Mouse (Mus musculus): Measurements from ENCODE around the gene Atrip. TPM values are rescaled to one million over a fixed set of nuclear protein-coding genes. Genes with fewer than 3 reads are reported as not detected.

Gene Atrip
- polyA plus RNA-seq, 1 experiment from 2014 or later: 32.8 TPM

DNA sequence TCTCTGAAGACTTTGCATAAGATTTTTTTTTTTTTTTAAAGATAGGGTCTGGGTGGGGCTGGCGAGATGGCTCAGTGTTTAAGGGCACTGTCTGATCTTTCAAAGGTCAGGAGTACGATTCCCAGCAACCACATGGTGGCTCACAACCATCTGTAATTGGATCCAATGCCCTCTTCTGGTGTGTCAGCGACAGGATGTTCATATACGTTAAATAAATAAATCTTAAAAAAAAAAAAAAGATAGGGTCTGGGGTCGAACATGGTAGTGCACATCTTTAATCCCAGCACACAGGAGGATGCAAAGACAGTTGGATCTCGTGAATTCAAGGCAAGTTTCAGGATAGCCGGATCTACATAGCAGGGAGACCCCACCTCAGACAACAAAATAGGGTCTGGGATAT, 24.6 kb downstream of the Atrip start:
- no peak overlapping the region for H3K4me2 ChIP-seq

DNA sequence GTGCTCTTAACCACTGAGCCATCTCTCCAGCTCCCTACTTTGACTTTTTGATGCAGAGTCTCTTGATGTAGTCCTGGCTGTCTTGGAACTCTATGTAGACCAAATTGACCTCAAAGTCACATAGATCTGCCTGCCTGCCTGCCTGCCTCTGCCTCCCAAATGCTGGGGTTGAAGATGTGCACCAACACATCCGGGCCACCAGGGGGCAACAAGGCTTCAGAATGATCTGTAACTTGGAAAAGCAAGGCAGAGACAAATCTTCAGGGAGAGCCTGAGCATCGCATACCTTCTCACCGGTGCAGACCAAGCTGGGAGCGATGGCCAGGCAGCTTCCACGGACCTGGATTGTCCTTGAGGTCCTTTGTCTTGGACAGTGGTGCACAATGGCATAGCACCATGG, 27.6 kb downstream of the Atrip start:
- WGBS: 41% methylated on average over 5 of the region's 5 CpGs
- ATAC-seq (ENCODE audit: low FRiP score): no peak
- no peaks in the 10 kb centered on the region for H3K4me1 ChIP-seq
- H3K27me3 ChIP-seq (replicated peaks): no peaks in the 10 kb centered on the region
- no peak overlapping the region for H3K4me2 ChIP-seq
- H3K36me3 ChIP-seq: no peaks in the 10 kb centered on the region
- no peak overlapping the region for H3K4me3 ChIP-seq (replicated peaks)
- H3K9ac ChIP-seq (replicated peaks): no peak overlapping the region
- no peaks in the 10 kb centered on the region for H3K9me3 ChIP-seq (replicated peaks)
- no peak overlapping the region for H3K27ac ChIP-seq (replicated peaks)

More for the DNA sequence above, 24.6 kb downstream of the Atrip start:
- H3K4me1 ChIP-seq: peaks cover under 1% of the 10 kb centered on the region; the same call in 1 of the 2 replicates
- no peak overlapping the region for H3K4me3 ChIP-seq (replicated peaks)
- H3K36me3 ChIP-seq: no peaks in the 10 kb centered on the region
- ATAC-seq (ENCODE audit: low FRiP score): no peak
- H3K27me3 ChIP-seq (replicated peaks): no peaks in the 10 kb centered on the region
- H3K9me3 ChIP-seq (replicated peaks): no peaks in the 10 kb centered on the region
- no peak overlapping the region for H3K9ac ChIP-seq (replicated peaks)
- H3K27ac ChIP-seq (replicated peaks): no peak overlapping the region
- WGBS: 86% methylated on average over 7 of the region's 7 CpGs

DNA sequence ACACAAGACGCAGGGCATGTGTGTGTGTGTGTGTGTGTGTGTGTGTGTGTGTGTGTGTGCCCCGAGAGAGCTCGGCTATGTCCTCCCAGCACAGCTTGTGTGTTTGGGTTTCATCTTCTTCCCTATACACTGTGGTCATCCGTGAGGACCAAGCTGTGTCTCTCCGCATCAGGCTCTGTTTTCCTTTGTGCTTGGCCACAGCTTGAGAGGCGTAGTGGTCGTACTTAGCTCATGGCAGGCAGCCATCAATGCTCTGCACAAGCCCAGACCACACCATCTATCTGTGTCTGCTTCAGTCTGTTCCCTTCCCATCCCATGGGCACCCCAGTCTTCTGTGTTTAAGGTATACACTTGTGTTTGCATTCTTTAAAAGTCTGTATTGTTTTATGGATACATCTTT, 32.6 kb downstream of the Atrip start:
- Histone ChIP-seq H3K4me1 (peaks cover 24% of the 10 kb centered on the region), H3K27me3 (replicated peaks) (no peaks in the 10 kb centered on the region), H3K9ac (replicated peaks) (no peak overlapping the region), H3K27ac (replicated peaks) (no peak overlapping the region), H3K4me2 (no peak overlapping the region), H3K9me3 (replicated peaks) (no peaks in the 10 kb centered on the region), H3K36me3 (no peaks in the 10 kb centered on the region), H3K4me3 (replicated peaks) (no peak overlapping the region)
- ATAC-seq (ENCODE audit: low FRiP score): no peak
- WGBS: 81% methylated on average over 7 of the region's 7 CpGs

DNA sequence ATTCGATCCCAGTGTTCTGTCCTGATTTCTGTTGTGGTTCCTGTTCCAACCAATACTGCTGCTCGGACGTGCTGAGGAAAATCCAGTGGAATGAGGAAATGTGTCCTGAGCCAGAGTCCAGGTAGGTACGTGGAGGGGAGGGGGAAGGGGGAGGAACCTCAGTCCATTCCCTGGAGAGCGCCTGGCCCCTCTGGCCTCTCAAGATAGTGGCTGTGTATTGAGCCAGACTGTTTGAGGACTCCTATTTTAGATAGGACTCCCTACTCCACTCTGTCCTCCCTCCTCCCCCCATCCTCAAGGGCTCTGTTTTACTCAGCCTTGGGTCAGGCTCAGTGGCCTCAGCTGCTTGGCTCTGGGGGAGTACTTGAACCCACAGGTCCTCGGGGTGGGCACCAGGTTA, 33.0 kb downstream of the Atrip start:
- Histone ChIP-seq H3K27me3 (replicated peaks) (no peaks in the 10 kb centered on the region), H3K4me2 (no peak overlapping the region), H3K36me3 (no peaks in the 10 kb centered on the region), H3K9ac (replicated peaks) (no peak overlapping the region), H3K4me3 (replicated peaks) (no peak overlapping the region), H3K4me1 (peaks cover 24% of the 10 kb centered on the region), H3K9me3 (replicated peaks) (no peaks in the 10 kb centered on the region), H3K27ac (replicated peaks) (no peak overlapping the region)
- no peak; the same call in 1 of the 2 replicates for ATAC-seq (ENCODE audit: low FRiP score)
- WGBS: 80% methylated on average over 6 of the region's 6 CpGs

DNA sequence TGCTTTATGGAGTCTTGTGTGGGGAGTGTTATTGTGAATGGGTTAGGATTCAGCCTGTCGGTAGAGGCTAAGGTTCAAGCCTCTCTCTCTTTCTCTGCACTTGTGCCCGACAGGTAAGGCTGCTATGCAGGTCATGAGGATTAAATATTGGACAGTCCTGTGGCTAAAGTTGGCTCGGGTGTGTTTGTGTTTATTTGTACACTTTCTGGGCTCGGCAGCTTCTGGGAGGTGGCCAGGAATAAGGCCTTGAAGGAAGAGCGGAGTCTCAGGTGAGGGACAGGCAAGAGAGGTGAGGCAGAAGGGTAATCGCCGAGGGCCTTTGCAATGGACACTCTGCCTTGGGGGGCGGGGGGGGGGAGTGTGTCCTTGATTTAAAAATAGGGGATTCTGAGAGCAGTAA, 33.7 kb downstream of the Atrip start:
- H3K4me3 ChIP-seq (replicated peaks): no peak overlapping the region
- 87% methylated on average over 8 of the region's 8 CpGs for WGBS
- H3K4me2 ChIP-seq: no peak overlapping the region
- H3K9me3 ChIP-seq (replicated peaks): no peaks in the 10 kb centered on the region
- no peaks in the 10 kb centered on the region for H3K27me3 ChIP-seq (replicated peaks)
- no peak for ATAC-seq (ENCODE audit: low FRiP score)
- H3K9ac ChIP-seq (replicated peaks): no peak overlapping the region
- H3K27ac ChIP-seq (replicated peaks): no peak overlapping the region
- no peaks in the 10 kb centered on the region for H3K36me3 ChIP-seq
- peaks cover 24% of the 10 kb centered on the region for H3K4me1 ChIP-seq

DNA sequence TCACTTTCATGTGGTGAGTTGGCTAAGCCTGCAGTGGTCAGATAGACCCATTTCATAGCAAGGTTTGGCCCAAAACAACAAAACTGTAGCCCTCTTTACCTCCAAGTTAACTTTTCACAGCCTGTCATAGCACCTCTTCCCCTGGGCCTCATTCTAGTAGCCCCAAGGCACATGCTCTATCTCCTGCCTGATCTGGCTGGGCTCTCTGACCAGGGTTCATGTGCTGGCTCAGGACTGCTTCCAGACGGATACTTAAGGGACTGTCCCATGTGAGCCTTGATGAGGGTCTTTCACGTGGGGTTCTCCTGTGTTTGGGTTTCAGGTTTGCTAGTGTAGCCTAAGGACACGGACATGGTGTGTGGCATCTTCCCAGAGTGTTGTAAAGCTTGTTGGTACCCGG, 34.2 kb downstream of the Atrip start:
- Histone ChIP-seq H3K27ac (replicated peaks) (no peak overlapping the region), H3K9ac (replicated peaks) (no peak overlapping the region), H3K36me3 (no peaks in the 10 kb centered on the region), H3K4me1 (peaks cover 24% of the 10 kb centered on the region), H3K4me3 (replicated peaks) (no peak overlapping the region), H3K4me2 (peak overlapping the region; percentile 93; the same call in 1 of the 2 replicates), H3K9me3 (replicated peaks) (no peaks in the 10 kb centered on the region), H3K27me3 (replicated peaks) (no peaks in the 10 kb centered on the region)
- ATAC-seq (ENCODE audit: low FRiP score): no peak
- WGBS: 81% methylated on average over 4 of the region's 4 CpGs

DNA sequence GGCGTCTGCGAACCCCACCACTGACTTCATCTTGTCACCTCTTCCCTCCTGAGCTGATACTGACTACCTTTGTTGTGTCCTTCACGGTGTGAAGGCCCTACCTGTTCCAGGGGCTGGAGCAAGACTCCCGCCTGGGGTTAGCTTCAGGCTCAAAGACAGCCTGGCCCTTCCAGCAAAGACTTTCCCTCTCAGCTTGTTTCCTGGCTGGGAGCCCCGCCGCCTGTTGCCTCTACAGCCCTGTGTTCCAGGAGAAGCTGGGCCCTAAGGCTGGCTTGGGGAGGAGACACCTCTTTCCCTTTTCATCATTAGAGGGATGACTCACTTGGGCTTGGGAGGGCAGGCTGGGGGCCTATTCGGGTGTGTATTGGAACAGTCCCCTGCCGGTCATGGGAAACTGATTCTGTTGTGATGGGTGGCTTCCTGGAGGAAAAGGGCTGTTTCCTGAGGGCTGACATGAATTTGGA, 35.0 kb downstream of the Atrip start:
- WGBS: 19% methylated on average over 8 of the region's 8 CpGs
- Histone ChIP-seq H3K4me1 (peaks cover 24% of the 10 kb centered on the region), H3K27me3 (replicated peaks) (no peaks in the 10 kb centered on the region), H3K4me2 (peak overlapping the region; percentile 93), H3K4me3 (replicated peaks) (peak overlapping the region; percentile 59), H3K9me3 (replicated peaks) (no peaks in the 10 kb centered on the region), H3K9ac (replicated peaks) (peak overlapping the region; percentile 61), H3K36me3 (no peaks in the 10 kb centered on the region), H3K27ac (replicated peaks) (peak overlapping the region; percentile 43; the same call in 1 of the 2 replicates)
- ATAC-seq (ENCODE audit: low FRiP score): 0 out of 2 replicates have a peak, but pooled peaks have one; percentile 31

DNA sequence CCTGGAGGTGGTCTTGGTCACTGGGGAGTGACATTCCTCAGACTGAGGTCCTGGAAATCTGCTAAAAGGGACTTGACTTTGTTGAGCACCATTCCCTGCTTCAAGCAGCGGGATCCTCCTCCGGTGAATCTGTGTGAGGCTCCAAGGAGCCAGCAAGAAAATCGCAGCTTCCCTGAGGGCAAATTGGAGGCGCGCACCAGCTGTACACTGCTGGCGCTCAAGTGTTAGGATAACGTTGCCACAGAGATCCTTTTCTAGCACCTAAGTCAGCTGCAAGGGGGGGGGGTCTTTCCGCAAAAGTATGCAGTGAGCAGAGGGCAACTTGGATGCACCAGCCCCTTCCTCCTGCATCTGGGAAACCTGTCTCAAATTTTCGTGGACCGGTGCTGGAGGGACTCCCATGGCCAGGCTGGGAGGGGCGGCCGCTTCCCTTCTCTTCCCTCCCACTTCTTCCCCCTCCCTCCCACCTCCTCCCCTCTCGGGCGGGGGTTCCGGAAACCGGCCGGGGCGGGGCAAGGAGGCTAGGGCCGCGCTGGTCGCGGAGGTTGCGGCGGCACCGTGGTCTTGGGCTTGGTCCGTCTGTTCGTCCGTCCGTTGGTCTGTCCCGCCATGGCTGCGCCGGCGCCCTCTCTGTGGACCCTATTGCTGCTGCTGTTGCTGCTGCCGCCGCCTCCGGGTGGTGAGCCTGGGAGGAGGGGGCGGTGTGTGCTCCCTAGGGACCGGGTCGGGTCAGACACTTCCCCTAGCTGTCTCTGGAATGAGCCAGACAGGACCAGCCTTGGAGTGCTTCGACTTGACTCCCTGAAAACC, 35.6 kb downstream of the Atrip start, which contains the start of gene Shisa5:
Gene Shisa5, plus strand, starts transcription at position 480 of the 810 bp plus-strand sequence.
- ATAC-seq (ENCODE audit: low FRiP score): peak; percentile 80
- no peaks in the 10 kb centered on the region for H3K9me3 ChIP-seq (replicated peaks)
- under 1% methylated on average over 35 of the region's 40 CpGs for WGBS
- peak within 1 kb of the TSS; percentile 93 for H3K4me2 ChIP-seq
- H3K27me3 ChIP-seq (replicated peaks): no peaks in the 10 kb centered on the region
- H3K27ac ChIP-seq (replicated peaks): peak within 1 kb of the TSS; percentile 43; the same call in 1 of the 2 replicates
- H3K9ac ChIP-seq (replicated peaks): peak within 1 kb of the TSS; percentile 61
- H3K4me3 ChIP-seq (replicated peaks): peak within 1 kb of the TSS; percentile 59
- H3K36me3 ChIP-seq: no peaks in the 10 kb centered on the region
- H3K4me1 ChIP-seq: peaks cover 24% of the 10 kb centered on the region

DNA sequence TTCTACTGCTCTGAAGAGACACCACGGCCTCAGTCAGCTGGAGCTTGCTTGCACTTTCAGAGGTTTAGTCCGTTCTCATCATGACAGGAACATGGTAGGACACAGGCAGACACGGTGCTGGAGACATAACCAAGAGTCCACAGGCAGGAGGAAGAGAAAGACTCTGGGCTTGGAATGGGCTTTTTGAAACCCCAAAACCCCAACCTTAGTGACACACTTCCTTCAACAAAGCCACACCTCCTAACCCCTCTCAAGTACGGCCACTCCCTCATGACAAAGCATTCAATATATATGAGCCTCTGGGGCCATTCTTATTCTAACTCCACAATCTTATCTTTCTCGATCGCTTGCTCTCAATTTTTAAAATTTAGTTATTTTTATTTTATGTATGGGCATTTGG, 41.5 kb downstream of the Atrip start:
- ATAC-seq (ENCODE audit: low FRiP score): no peak
- no peaks in the 10 kb centered on the region for H3K9me3 ChIP-seq (replicated peaks)
- no peak overlapping the region for H3K9ac ChIP-seq (replicated peaks)
- peaks cover 10% of the 10 kb centered on the region for H3K36me3 ChIP-seq
- no peaks in the 10 kb centered on the region for H3K4me1 ChIP-seq
- H3K27me3 ChIP-seq (replicated peaks): no peaks in the 10 kb centered on the region
- H3K27ac ChIP-seq (replicated peaks): no peak overlapping the region
- H3K4me3 ChIP-seq (replicated peaks): no peak overlapping the region
- WGBS: 77% methylated on average over 6 of the region's 6 CpGs
- H3K4me2 ChIP-seq: no peak overlapping the region

DNA sequence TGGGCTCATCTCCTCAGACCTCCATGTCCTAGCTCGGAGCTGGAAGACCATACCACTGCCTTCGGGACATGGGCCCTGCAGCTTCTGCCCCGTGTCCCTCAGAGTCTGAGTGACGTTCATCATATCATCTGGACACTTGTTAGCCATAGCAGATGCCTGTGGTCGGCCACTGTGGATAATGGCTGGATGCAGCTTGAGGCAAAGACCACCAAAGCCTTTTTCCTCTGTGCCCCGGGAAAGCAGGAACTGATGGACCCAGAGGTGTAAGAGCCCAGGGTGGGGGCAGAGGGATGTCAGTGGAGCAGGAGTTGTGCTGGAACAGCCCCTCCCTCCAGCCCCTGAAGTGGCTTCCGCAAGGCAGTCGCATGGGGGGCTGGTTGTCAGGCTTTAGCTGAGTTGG, 42.2 kb downstream of the Atrip start:
- no peaks in the 10 kb centered on the region for H3K27me3 ChIP-seq (replicated peaks)
- peaks cover 10% of the 10 kb centered on the region for H3K36me3 ChIP-seq
- no peak for ATAC-seq (ENCODE audit: low FRiP score)
- H3K9ac ChIP-seq (replicated peaks): no peak overlapping the region
- no peaks in the 10 kb centered on the region for H3K4me1 ChIP-seq
- no peak overlapping the region for H3K4me3 ChIP-seq (replicated peaks)
- H3K9me3 ChIP-seq (replicated peaks): no peaks in the 10 kb centered on the region
- no peak overlapping the region for H3K27ac ChIP-seq (replicated peaks)
- H3K4me2 ChIP-seq: no peak overlapping the region
- 84% methylated on average over 8 of the region's 8 CpGs for WGBS

DNA sequence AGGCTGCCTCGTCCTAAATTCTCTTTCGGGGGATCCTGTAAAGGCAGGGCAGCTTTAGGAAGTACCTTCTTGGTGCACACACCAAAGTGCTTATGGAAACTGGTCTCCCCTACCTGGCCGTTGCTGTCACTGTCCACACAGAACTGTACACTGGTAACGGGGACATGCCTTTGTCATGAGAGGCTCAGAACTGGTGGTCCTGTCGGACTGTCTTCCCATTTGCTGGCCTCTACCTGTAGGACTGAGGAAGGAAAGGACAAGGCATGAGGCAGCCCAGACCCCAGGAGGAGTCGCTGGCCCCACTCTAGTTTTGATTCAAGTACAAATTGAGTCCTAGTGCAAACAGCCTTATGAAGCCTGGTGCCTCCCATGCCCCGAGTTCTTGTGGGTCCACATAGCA, 42.9 kb downstream of the Atrip start:
- H3K4me3 ChIP-seq (replicated peaks): no peak overlapping the region
- no peaks in the 10 kb centered on the region for H3K4me1 ChIP-seq
- H3K9me3 ChIP-seq (replicated peaks): no peaks in the 10 kb centered on the region
- WGBS: 92% methylated on average over 7 of the region's 7 CpGs
- H3K27ac ChIP-seq (replicated peaks): no peak overlapping the region
- no peaks in the 10 kb centered on the region for H3K27me3 ChIP-seq (replicated peaks)
- H3K36me3 ChIP-seq: peaks cover 10% of the 10 kb centered on the region
- no peak overlapping the region for H3K9ac ChIP-seq (replicated peaks)
- no peak overlapping the region for H3K4me2 ChIP-seq
- ATAC-seq (ENCODE audit: low FRiP score): no peak

DNA sequence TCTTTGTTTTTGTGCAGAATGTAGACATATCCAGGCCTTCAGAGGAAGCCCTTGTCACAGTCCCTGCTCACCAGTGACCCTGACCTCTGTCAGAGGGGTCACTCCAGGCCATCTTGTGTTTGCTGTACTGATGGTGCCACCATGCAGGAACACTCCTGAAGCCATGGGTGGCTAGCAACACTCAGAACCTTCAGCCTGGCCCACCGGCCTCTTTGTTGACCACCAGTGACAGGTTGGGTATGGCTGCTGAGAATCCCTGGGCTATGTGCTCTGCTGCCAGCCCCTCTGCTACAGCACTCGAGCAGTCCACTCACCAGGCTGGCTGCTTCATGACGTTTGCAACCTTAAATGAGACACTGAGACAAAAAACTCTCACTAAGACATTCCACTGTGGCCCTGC, 43.6 kb downstream of the Atrip start:
- ATAC-seq (ENCODE audit: low FRiP score): no peak

More for the DNA sequence above, 43.6 kb downstream of the Atrip start:
- Histone ChIP-seq H3K27ac (replicated peaks) (no peak overlapping the region), H3K9me3 (replicated peaks) (no peaks in the 10 kb centered on the region), H3K36me3 (peaks cover 17% of the 10 kb centered on the region), H3K4me1 (no peaks in the 10 kb centered on the region), H3K9ac (replicated peaks) (no peak overlapping the region), H3K27me3 (replicated peaks) (no peaks in the 10 kb centered on the region), H3K4me2 (no peak overlapping the region), H3K4me3 (replicated peaks) (no peak overlapping the region)
- 83% methylated on average over 3 of the region's 3 CpGs for WGBS
